Mouse (Mus musculus) liver, embryonic 16.5 days (tissue): ENCODE results near the gene Fam19a1. TPM values are rescaled to one million over a fixed set of nuclear protein-coding genes. Genes with fewer than 3 reads are reported as not detected.
"Not testable (repeated sequence)": the region's sequence is repeated elsewhere in the genome, so short reads cannot be mapped to it uniquely, and the experiment has no call there.

Experiments used
- ATAC-seq: fragments of 200-750 bp; cut with Nextera tagmentation; 2 replicates; pipeline ENCODE4 v1.8.0; 2017; ENCODE audit warnings: low read depth, mild to moderate bottlenecking, moderate number of reproducible peaks, moderate library complexity
- H3K27ac ChIP-seq: fragments of 300-500 bp; sonication (generic); 2 replicates; pipeline ENCODE4 v1.5.1; 2014; ENCODE audit warnings: mild to moderate bottlenecking, low read length
- H3K27me3 ChIP-seq: fragments of 300-500 bp; sonication (generic); 2 replicates; pipeline ENCODE4 v1.6.1; 2014; ENCODE audit warnings: low read depth, low read length, mixed read lengths; ENCODE audit not compliant: control insufficient read depth, insufficient read depth
- H3K36me3 ChIP-seq: fragments of 300-500 bp; sonication (generic); 2 replicates; pipeline ENCODE4 v1.6.1; 2014; ENCODE audit warnings: mild to moderate bottlenecking; ENCODE audit not compliant: control insufficient read depth, insufficient read depth
- H3K4me1 ChIP-seq: fragments of 300-500 bp; sonication (generic); 2 replicates; pipeline ENCODE4 v1.6.1; 2014; ENCODE audit warnings: low read depth, low read length, mixed read lengths; ENCODE audit not compliant: control insufficient read depth
- H3K4me2 ChIP-seq: fragments of 300-500 bp; sonication (generic); 2 replicates; pipeline ENCODE4 v1.6.1; 2014; ENCODE audit warnings: low read depth, low read length, mixed read lengths
- H3K4me3 ChIP-seq: fragments of 300-500 bp; sonication (generic); 2 replicates; pipeline ENCODE4 v1.5.1; 2014; ENCODE audit warnings: low read depth, mild to moderate bottlenecking, low read length
- H3K9ac ChIP-seq: fragments of 300-500 bp; sonication (generic); 2 replicates; pipeline ENCODE4 v1.6.1; 2014; ENCODE audit warnings: low read depth, low read length
- H3K9me3 ChIP-seq: fragments of 300-500 bp; sonication (generic); replicated peaks from 2 replicates; pipeline ENCODE4 v1.6.1; 2016; ENCODE audit warnings: low read length; ENCODE audit not compliant: control insufficient read depth
- WGBS: fragments of 180-500 bp; shearing (Covaris S2); extraction: QIAGEN DNeasy Blood & Tissue Kit; methylation state at CpG from one replicate; pipeline ENCODE4 v1.1.7; 2014; ENCODE audit not compliant: insufficient replicate concordance; 5-methylcytosine and 5-hydroxymethylcytosine counted together
- polyA plus RNA-seq: library from polyadenylated mRNA; unstranded; fragments of >200 nt; fragmentation: Nextera tagmentation; extraction: Ambion mirVana; gene quantifications from 2 replicates; pipeline ENCODE4 v1.2.1, GENCODE M21; 2015

Gene Fam19a1
- polyA plus RNA-seq, 1 experiment from 2014 or later, result 0.20 TPM

DNA sequence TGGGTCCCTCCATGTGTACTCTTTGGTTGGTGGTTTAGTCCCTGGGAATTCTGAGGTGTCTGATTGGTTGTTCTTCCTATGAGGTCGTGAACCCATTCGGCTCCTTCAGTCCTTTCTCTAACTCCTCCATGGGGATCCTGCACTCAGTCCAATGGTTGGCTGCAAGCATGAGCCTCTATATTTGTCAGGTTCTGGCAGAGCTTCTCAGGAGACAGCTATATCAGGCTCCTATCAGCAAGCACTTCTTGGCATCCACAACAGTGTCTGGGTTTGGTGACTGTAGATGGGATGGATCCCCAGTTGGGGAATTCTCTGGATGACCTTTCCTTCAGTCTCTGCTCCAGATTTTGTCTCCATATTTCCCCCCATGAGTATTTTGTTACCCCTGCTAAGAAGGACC lies 86.0 kb downstream of the Fam19a1 start:
- H3K4me3 ChIP-seq, H3K27me3 ChIP-seq, H3K9me3 ChIP-seq, H3K9ac ChIP-seq, H3K36me3 ChIP-seq, ATAC-seq, H3K4me2 ChIP-seq, H3K27ac ChIP-seq, H3K4me1 ChIP-seq: not testable (repeated sequence)
- 60% methylated on average over 2 of the region's 2 CpGs for WGBS

GRCm38 (mm10) chr6:96205395-96205794 lies 92.4 kb downstream of the Fam19a1 start:
- no peak for ATAC-seq
- no peaks in the 10 kb centered on the region for H3K9me3 ChIP-seq

GRCm38 (mm10) chr6:96234806-96235205 lies 121.9 kb downstream of the Fam19a1 start:
- H3K27ac ChIP-seq, result no peak overlapping the region

More at GRCm38 (mm10) chr6:96205395-96205794, 92.4 kb downstream of the Fam19a1 start:
- Histone ChIP-seq H3K27me3 (no peaks in the 10 kb centered on the region), H3K9ac (no peak overlapping the region), H3K4me1 (no peaks in the 10 kb centered on the region), H3K4me2 (no peak overlapping the region), H3K36me3 (no peaks in the 10 kb centered on the region), H3K27ac (no peak overlapping the region), H3K4me3 (no peak overlapping the region)
- 81% methylated on average over 2 of the region's 2 CpGs for WGBS

DNA sequence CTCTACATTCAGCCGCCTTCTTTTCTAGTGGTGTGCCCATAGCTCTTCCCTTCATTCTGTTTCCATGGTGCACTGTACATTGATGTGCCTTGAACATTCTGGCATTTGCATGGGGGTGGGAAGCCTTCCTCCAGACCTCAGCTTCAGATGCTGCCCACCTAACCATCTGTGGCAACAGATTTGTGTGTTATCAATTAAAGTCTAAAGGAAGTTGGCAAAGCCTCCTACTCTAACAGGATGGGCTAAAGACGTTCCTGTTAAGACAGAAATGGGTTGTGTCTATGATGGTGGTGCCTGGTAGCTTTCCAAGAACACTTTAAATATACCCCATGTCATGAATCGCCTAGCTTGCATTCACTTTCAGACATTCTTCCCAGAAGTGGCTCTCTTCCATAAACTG lies 131.4 kb downstream of the Fam19a1 start:
- Histone ChIP-seq H3K27me3 (no peaks in the 10 kb centered on the region), H3K4me1 (no peaks in the 10 kb centered on the region), H3K9me3 (no peaks in the 10 kb centered on the region), H3K4me3 (no peak overlapping the region), H3K36me3 (no peaks in the 10 kb centered on the region), H3K27ac (no peak overlapping the region), H3K4me2 (no peak overlapping the region), H3K9ac (no peak overlapping the region)
- no peak for ATAC-seq
- WGBS, result 60% methylated on average over 3 of the region's 3 CpGs

More at GRCm38 (mm10) chr6:96234806-96235205, 121.9 kb downstream of the Fam19a1 start:
- Histone ChIP-seq H3K4me3 (no peak overlapping the region), H3K9ac (no peak overlapping the region), H3K27me3 (no peaks in the 10 kb centered on the region), H3K36me3 (no peaks in the 10 kb centered on the region), H3K4me1 (no peaks in the 10 kb centered on the region), H3K9me3 (no peaks in the 10 kb centered on the region), H3K4me2 (no peak overlapping the region)
- ATAC-seq, result no peak

DNA sequence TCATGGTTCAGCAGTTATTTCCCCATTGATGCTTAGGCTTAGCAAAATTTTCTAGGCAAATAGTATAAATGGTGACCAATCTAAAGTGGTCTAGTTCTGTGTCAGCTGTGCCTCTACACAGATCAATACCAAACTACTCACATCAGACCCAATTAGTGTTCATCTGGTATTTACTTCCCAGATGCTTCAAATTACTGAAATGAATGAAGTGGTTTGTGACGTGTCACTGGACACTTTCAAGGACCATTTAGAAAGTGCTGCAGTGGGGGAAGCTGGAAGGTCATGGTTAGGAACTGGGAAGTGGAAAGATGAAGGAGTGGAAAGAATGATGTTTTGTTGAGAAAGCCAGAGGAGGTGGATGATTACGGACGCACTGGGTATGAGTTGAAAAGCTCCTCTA lies 139.0 kb downstream of the Fam19a1 start:
- H3K4me1 ChIP-seq, result no peaks in the 10 kb centered on the region
- H3K27me3 ChIP-seq, result no peaks in the 10 kb centered on the region
- no peak overlapping the region for H3K4me3 ChIP-seq
- WGBS, result 60% methylated on average over 3 of the region's 3 CpGs
- no peak for ATAC-seq
- H3K4me2 ChIP-seq, result no peak overlapping the region
- no peaks in the 10 kb centered on the region for H3K36me3 ChIP-seq
- no peaks in the 10 kb centered on the region for H3K9me3 ChIP-seq
- no peak overlapping the region for H3K27ac ChIP-seq
- no peak overlapping the region for H3K9ac ChIP-seq

- 55% methylated on average over 2 of the region's 2 CpGs for WGBS
- H3K36me3 ChIP-seq, result no peaks in the 10 kb centered on the region
- no peak overlapping the region for H3K4me3 ChIP-seq
Observed at GRCm38 (mm10) chr6:96254815-96255214, 141.9 kb downstream of the Fam19a1 start.

DNA sequence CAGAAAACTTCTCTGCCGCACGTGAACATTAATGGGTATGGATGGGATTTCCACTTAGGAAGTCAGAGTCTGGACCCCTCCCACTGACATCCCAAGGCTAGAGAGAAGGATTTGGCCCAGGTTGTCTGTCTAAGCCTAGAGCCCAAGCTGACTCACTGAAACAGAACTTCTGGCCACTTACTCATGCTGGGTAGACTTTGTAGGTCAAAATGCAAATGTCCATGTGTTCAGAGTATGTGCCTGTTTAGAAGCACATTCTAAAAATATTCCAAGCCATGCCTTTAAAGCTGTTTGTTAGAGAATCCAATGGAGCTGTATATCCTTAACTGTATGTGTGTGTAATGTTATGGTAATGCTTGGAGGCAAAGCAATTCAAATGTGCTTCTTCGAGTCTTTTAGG lies 145.7 kb downstream of the Fam19a1 start:
- Histone ChIP-seq H3K4me3 (no peak overlapping the region), H3K9me3 (no peaks in the 10 kb centered on the region), H3K27ac (no peak overlapping the region), H3K4me1 (no peaks in the 10 kb centered on the region), H3K36me3 (no peaks in the 10 kb centered on the region), H3K9ac (no peak overlapping the region), H3K4me2 (no peak overlapping the region), H3K27me3 (no peaks in the 10 kb centered on the region)
- no peak for ATAC-seq
- 78% methylated on average over 3 of the region's 3 CpGs for WGBS

More at GRCm38 (mm10) chr6:96254815-96255214, 141.9 kb downstream of the Fam19a1 start:
- no peak overlapping the region for H3K27ac ChIP-seq
- no peak overlapping the region for H3K4me2 ChIP-seq
- H3K9me3 ChIP-seq, result no peaks in the 10 kb centered on the region
- no peak for ATAC-seq
- no peaks in the 10 kb centered on the region for H3K27me3 ChIP-seq
- no peaks in the 10 kb centered on the region for H3K4me1 ChIP-seq
- H3K9ac ChIP-seq, result no peak overlapping the region

DNA sequence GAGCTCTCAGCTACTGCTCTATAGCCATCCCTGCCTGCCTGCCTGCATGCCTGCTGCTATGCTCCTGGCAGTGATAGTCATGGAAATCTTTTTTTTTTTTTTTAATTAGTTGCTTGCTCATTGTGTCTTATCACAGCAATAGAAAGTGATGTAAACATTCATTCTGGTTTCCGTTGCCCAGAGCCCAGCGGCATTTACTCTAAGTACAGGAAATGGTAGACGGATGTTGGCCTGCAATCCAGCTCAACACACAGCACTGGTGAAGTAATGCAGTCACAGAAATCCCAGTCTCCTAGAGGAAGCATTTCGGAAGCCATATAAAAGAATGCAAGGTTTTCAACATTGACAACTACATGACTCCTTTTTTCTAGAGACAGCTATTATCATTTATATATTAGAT lies 153.5 kb downstream of the Fam19a1 start:
- Histone ChIP-seq H3K27me3 (no peaks in the 10 kb centered on the region), H3K36me3 (no peaks in the 10 kb centered on the region), H3K4me3 (no peak overlapping the region), H3K9me3 (no peaks in the 10 kb centered on the region), H3K4me1 (no peaks in the 10 kb centered on the region), H3K4me2 (no peak overlapping the region), H3K27ac (no peak overlapping the region), H3K9ac (no peak overlapping the region)
- no peak for ATAC-seq
- WGBS, result 34% methylated on average over 4 of the region's 4 CpGs

GRCm38 (mm10) chr6:96268788-96269187 lies 155.8 kb downstream of the Fam19a1 start:
- Histone ChIP-seq H3K9ac (no peak overlapping the region), H3K4me3 (no peak overlapping the region), H3K27me3 (no peaks in the 10 kb centered on the region), H3K36me3 (no peaks in the 10 kb centered on the region), H3K9me3 (no peaks in the 10 kb centered on the region), H3K4me1 (no peaks in the 10 kb centered on the region), H3K27ac (no peak overlapping the region), H3K4me2 (no peak overlapping the region)
- no peak for ATAC-seq

DNA sequence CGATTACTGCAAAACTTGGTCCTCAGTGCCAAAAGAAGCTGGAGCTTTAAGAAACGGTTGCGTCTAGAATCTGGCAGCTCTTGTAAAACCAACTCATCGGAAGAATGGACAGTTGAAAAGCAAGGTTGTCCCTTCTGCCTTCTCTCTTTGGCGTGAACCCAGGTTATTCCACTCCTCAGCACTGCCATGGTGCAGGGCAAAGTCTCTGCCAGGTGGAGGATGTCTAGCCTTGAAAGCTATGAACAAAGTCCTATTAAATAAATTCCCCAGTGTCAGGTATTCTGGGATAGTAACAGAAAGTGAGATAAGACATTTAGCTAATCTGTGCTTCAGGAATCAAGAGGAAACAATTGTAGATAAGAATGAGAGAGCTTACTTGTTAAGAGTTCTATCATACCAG lies 157.5 kb downstream of the Fam19a1 start:
- ATAC-seq, result no peak
- no peaks in the 10 kb centered on the region for H3K27me3 ChIP-seq

More for the DNA sequence above, 157.5 kb downstream of the Fam19a1 start:
- WGBS, result 61% methylated on average over 5 of the region's 5 CpGs
- no peak overlapping the region for H3K4me3 ChIP-seq
- H3K4me1 ChIP-seq, result no peaks in the 10 kb centered on the region
- no peaks in the 10 kb centered on the region for H3K36me3 ChIP-seq
- no peak overlapping the region for H3K9ac ChIP-seq
- H3K4me2 ChIP-seq, result no peak overlapping the region
- no peaks in the 10 kb centered on the region for H3K9me3 ChIP-seq
- no peak overlapping the region for H3K27ac ChIP-seq
